26 mouse cellular contexts compared by ENCODE assay signal in the genomic region with DNA sequence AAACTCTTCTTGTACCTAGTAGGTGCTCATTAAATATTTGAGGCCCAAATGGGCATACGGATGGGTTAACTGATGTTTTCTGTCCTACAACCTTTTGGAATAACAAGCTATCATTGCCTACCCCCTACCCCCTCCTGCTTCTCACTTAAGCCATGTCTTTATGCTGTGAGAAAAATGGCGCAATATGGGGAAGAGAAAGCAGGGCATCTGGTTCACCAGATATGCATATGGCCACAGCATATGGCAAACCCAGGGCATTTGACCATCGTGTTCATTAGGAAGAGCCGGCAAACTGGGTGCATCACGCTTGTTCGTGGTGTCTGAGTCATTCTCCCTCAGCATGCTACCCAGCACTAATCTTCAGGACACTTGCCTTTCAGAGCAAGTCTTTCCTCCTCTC.
DNase-seq lines count a peak whose midpoint lies in the region; ATAC-seq and TF ChIP-seq lines count a peak whose summit lies in the region.
"Had no signal": no experiment of that assay in that cellular context is flagged by ENCODE, and none has a peak within 500 bp of the region (broad histone marks: within the 10 kb centered on the region; RNA-seq: fewer than 3 reads in every experiment).

No protein-coding gene starts in this region.

- H3K9me3 ChIP-seq in forebrain, embryonic 13.5 days (replicated peaks) = no peaks in the 10 kb centered on the region
- no peaks in the 10 kb centered on the region for H3K9me3 ChIP-seq in forebrain, embryonic 10.5 days
- no peaks in the 10 kb centered on the region for H3K9me3 ChIP-seq in limb, embryonic 10.5 days (replicated peaks)
- H3K9me3 ChIP-seq in lung, postnatal 0 days (ENCODE audit: low read length) = no peaks in the 10 kb centered on the region
- H3K9me3 ChIP-seq in kidney, embryonic 15.5 days (replicated peaks) = no peaks in the 10 kb centered on the region
- H3K9me3 ChIP-seq: embryonic facial prominence, embryonic 10.5 days; heart, embryonic 15.5 days; hindbrain, embryonic 13.5 days; limb, embryonic 12.5 days; midbrain, embryonic 12.5 days; neural tube, embryonic 15.5 days had no signal

- peaks cover 29% of the 10 kb centered on the region for H3K4me1 ChIP-seq in forebrain, embryonic 13.5 days
- peaks cover 33% of the 10 kb centered on the region for H3K4me1 ChIP-seq in forebrain, embryonic 10.5 days
- H3K4me1 ChIP-seq in limb, embryonic 10.5 days = peaks cover 50% of the 10 kb centered on the region
- no peaks in the 10 kb centered on the region for H3K4me1 ChIP-seq in lung, postnatal 0 days (ENCODE audit: insufficient read depth, low read depth, low read length)
- H3K4me1 ChIP-seq in kidney, embryonic 15.5 days = no peaks in the 10 kb centered on the region
- H3K4me1 ChIP-seq: embryonic facial prominence, embryonic 10.5 days; heart, embryonic 15.5 days; neural tube, embryonic 15.5 days had no signal

- WGBS in forebrain, embryonic 13.5 days = 69% methylated on average over 6 of the region's 6 CpGs
- 88% methylated on average over 6 of the region's 6 CpGs for WGBS in forebrain, embryonic 10.5 days
- 88% methylated on average over 6 of the region's 6 CpGs for WGBS in limb, embryonic 10.5 days
- WGBS in lung, postnatal 0 days = 88% methylated on average over 6 of the region's 6 CpGs
- 88% methylated on average over 6 of the region's 6 CpGs for WGBS in kidney, embryonic 15.5 days

- H3K4me2 ChIP-seq in forebrain, embryonic 13.5 days = no peak overlapping the region
- no peak overlapping the region for H3K4me2 ChIP-seq in lung, postnatal 0 days (replicated peaks; ENCODE audit: low read depth, low read length)
- H3K4me2 ChIP-seq in kidney, embryonic 15.5 days = no peak overlapping the region
- H3K4me2 ChIP-seq: heart, embryonic 15.5 days; hindbrain, embryonic 13.5 days; limb, embryonic 12.5 days; liver, embryonic 11.5 days; midbrain, embryonic 12.5 days; neural tube, embryonic 15.5 days had no signal

- H3K27ac ChIP-seq in forebrain, embryonic 13.5 days = peak overlapping the region; percentile 41; the same call in 1 of the 2 replicates
- no peak overlapping the region for H3K27ac ChIP-seq in forebrain, embryonic 10.5 days
- 0 out of 2 replicates have a peak overlapping the region, but pooled peaks have one; percentile 40 for H3K27ac ChIP-seq in limb, embryonic 10.5 days
- no peak overlapping the region for H3K27ac ChIP-seq in lung, postnatal 0 days (ENCODE audit: low read length)
- no peak overlapping the region for H3K27ac ChIP-seq in kidney, embryonic 15.5 days
- H3K27ac ChIP-seq: embryonic facial prominence, embryonic 10.5 days; heart, embryonic 15.5 days; hindbrain, embryonic 13.5 days; kidney, postnatal 0 days; limb, embryonic 12.5 days; midbrain, embryonic 12.5 days; neural tube, embryonic 15.5 days; stomach, postnatal 0 days had no signal

- H3K27me3 ChIP-seq in forebrain, embryonic 13.5 days = no peaks in the 10 kb centered on the region
- no peaks in the 10 kb centered on the region for H3K27me3 ChIP-seq in forebrain, embryonic 10.5 days (ENCODE audit: poor library complexity, severe bottlenecking)
- no peaks in the 10 kb centered on the region for H3K27me3 ChIP-seq in limb, embryonic 10.5 days (ENCODE audit: low read depth, poor library complexity, severe bottlenecking)
- no peaks in the 10 kb centered on the region for H3K27me3 ChIP-seq in lung, postnatal 0 days (replicated peaks; ENCODE audit: insufficient read depth, low read length)
- peaks cover 45% of the 10 kb centered on the region for H3K27me3 ChIP-seq in kidney, embryonic 15.5 days
- H3K27me3 ChIP-seq: heart, embryonic 15.5 days; hindbrain, embryonic 13.5 days; limb, embryonic 12.5 days; midbrain, embryonic 12.5 days; neural tube, embryonic 15.5 days had no signal

- TF ChIP-seq POLR2A in brain, embryonic 14.5 days (IDR thresholded peaks at IDR 0.05; ENCODE audit: borderline replicate concordance, extremely low read depth, insufficient read depth, insufficient read length, poor library complexity, severe bottlenecking) = no peak

- DNase-seq in forebrain, embryonic 10.5 days (ENCODE audit: extremely low spot score, low spot score) = no peak
- DNase-seq in brain, embryonic 14.5 days (ENCODE audit: low read depth) = peak; percentile 76
- peak; percentile 7 to 46 for DNase-seq in cerebellum, postnatal 25 days
- DNase-seq in limb, embryonic 10.5 days (ENCODE audit: low spot score) = no peak
- DNase-seq in lung, postnatal 0 days (ENCODE audit: low spot score) = no peak
- DNase-seq: adrenal gland, postnatal 36 days; gastrocnemius, postnatal 25 days; heart, postnatal 36 days; kidney, adult 18-20 months; liver, postnatal 0 days; lung, postnatal 14 days; right cerebral cortex, adult 18-20 months; thymus, adult 2 months; thymus, postnatal 4 days had no signal

- H3K4me3 ChIP-seq in forebrain, embryonic 13.5 days = no peak overlapping the region
- H3K4me3 ChIP-seq in forebrain, embryonic 10.5 days = no peak overlapping the region
- no peak overlapping the region for H3K4me3 ChIP-seq in limb, embryonic 10.5 days
- H3K4me3 ChIP-seq in lung, postnatal 0 days (ENCODE audit: low read depth, low read length) = no peak overlapping the region
- H3K4me3 ChIP-seq in kidney, embryonic 15.5 days (replicated peaks) = no peak overlapping the region
- H3K4me3 ChIP-seq: embryonic facial prominence, embryonic 10.5 days; heart, embryonic 15.5 days; hindbrain, embryonic 13.5 days; limb, embryonic 12.5 days; midbrain, embryonic 12.5 days; neural tube, embryonic 15.5 days had no signal

- no peak for TF ChIP-seq EP300 in lung, postnatal 0 days (IDR thresholded peaks at IDR 0.05)

- H3K36me3 ChIP-seq in forebrain, embryonic 13.5 days (ENCODE audit: poor library complexity, severe bottlenecking) = no peaks in the 10 kb centered on the region
- H3K36me3 ChIP-seq in forebrain, embryonic 10.5 days (replicated peaks) = no peaks in the 10 kb centered on the region
- H3K36me3 ChIP-seq in limb, embryonic 10.5 days = no peaks in the 10 kb centered on the region
- no peaks in the 10 kb centered on the region for H3K36me3 ChIP-seq in lung, postnatal 0 days (ENCODE audit: insufficient read depth, low read length)
- H3K36me3 ChIP-seq in kidney, embryonic 15.5 days = no peaks in the 10 kb centered on the region
- H3K36me3 ChIP-seq: embryonic facial prominence, embryonic 10.5 days; heart, embryonic 15.5 days; hindbrain, embryonic 13.5 days; limb, embryonic 12.5 days; midbrain, embryonic 12.5 days; neural tube, embryonic 15.5 days had no signal

- TF ChIP-seq CTCF in brain, embryonic 14.5 days (IDR thresholded peaks at IDR 0.05; ENCODE audit: borderline replicate concordance, extremely low read depth, insufficient read depth, insufficient read length) = no peak
- TF ChIP-seq CTCF in lung, postnatal 0 days (IDR thresholded peaks at IDR 0.05) = no peak

- no peak overlapping the region for H3K9ac ChIP-seq in forebrain, embryonic 13.5 days
- no peak overlapping the region for H3K9ac ChIP-seq in lung, postnatal 0 days (replicated peaks; ENCODE audit: low read depth)
- no peak overlapping the region for H3K9ac ChIP-seq in kidney, embryonic 15.5 days
- H3K9ac ChIP-seq: heart, embryonic 15.5 days; hindbrain, embryonic 13.5 days; limb, embryonic 12.5 days; liver, postnatal 0 days; midbrain, embryonic 12.5 days; neural tube, embryonic 15.5 days had no signal

- ATAC-seq in forebrain, embryonic 13.5 days = 0 out of 2 replicates have a peak, but pooled peaks have one; percentile 45
- ATAC-seq in lung, postnatal 0 days = no peak
- ATAC-seq in kidney, embryonic 15.5 days (replicated peaks; ENCODE audit: low FRiP score) = no peak
- ATAC-seq: liver, postnatal 0 days; Patski had no signal

Comparison
In these comparisons a context has a peak if more than half of its experiments do, and no peak if none do; other contexts are left out.
1. H3K27ac ChIP-seq: peak in forebrain, embryonic 13.5 days (single experiment) and limb, embryonic 10.5 days (single experiment); none in forebrain, embryonic 10.5 days (single experiment), lung, postnatal 0 days (single experiment) and kidney, embryonic 15.5 days (single experiment).
2. DNase-seq: peak in brain, embryonic 14.5 days (single experiment) and cerebellum, postnatal 25 days (2 of 2); none in forebrain, embryonic 10.5 days (single experiment), limb, embryonic 10.5 days (single experiment) and lung, postnatal 0 days (single experiment).